ENCODE assay signal across 14 mouse cellular contexts in genomic region chr4:127324296-127324695, GRCm38 (mm10). TPM values are rescaled to one million over a fixed set of nuclear protein-coding genes. Genes with fewer than 3 reads are reported as not detected.
DNase-seq lines count a peak whose midpoint lies in the region; ATAC-seq and TF ChIP-seq lines count a peak whose summit lies in the region.
"Had no signal": no experiment of that assay in that cellular context is flagged by ENCODE, and none has a peak within 500 bp of the region (broad histone marks: within the 10 kb centered on the region; RNA-seq: fewer than 3 reads in every experiment).

No protein-coding gene starts in this region.

- DNase-seq in kidney, adult 8-10 months: peak; percentile 45 to 78
- DNase-seq in stomach, postnatal 0 days (ENCODE audit: low spot score): no peak
- no peak for DNase-seq in embryo, embryonic 10.5 days (ENCODE audit: low spot score)
- no peak for DNase-seq in retina, embryonic 14.5 days (ENCODE audit: low spot score)

- no peak overlapping the region for H3K27ac ChIP-seq in kidney, embryonic 15.5 days
- no peak overlapping the region for H3K27ac ChIP-seq in stomach, embryonic 16.5 days (ENCODE audit: low read length)
- H3K27ac ChIP-seq in stomach, postnatal 0 days (replicated peaks): no peak overlapping the region
- H3K27ac ChIP-seq in intestine, postnatal 0 days (ENCODE audit: low read depth, low read length): no peak overlapping the region
- H3K27ac ChIP-seq: hindbrain, embryonic 14.5 days; liver, embryonic 12.5 days; neural tube, embryonic 13.5 days had no signal

- no peaks in the 10 kb centered on the region for H3K36me3 ChIP-seq in kidney, embryonic 15.5 days
- no peaks in the 10 kb centered on the region for H3K36me3 ChIP-seq in stomach, embryonic 16.5 days (ENCODE audit: control insufficient read depth, insufficient read depth, low read length)
- H3K36me3 ChIP-seq in stomach, postnatal 0 days (ENCODE audit: control insufficient read depth, insufficient read depth, low read length): no peaks in the 10 kb centered on the region
- H3K36me3 ChIP-seq in intestine, postnatal 0 days (ENCODE audit: control insufficient read depth, insufficient read depth): no peaks in the 10 kb centered on the region
- H3K36me3 ChIP-seq: liver, embryonic 12.5 days; neural tube, embryonic 13.5 days had no signal

- peaks cover 52% of the 10 kb centered on the region for H3K27me3 ChIP-seq in kidney, embryonic 15.5 days
- peaks cover 8% of the 10 kb centered on the region for H3K27me3 ChIP-seq in stomach, embryonic 16.5 days (ENCODE audit: control insufficient read depth, insufficient read depth, low read length)
- H3K27me3 ChIP-seq in stomach, postnatal 0 days (ENCODE audit: control insufficient read depth, insufficient read depth, low read length): no peaks in the 10 kb centered on the region
- H3K27me3 ChIP-seq in intestine, postnatal 0 days (replicated peaks; ENCODE audit: control insufficient read depth, insufficient read depth, low read length): no peaks in the 10 kb centered on the region

- WGBS in kidney, embryonic 15.5 days: 70% methylated on average over 10 of the region's 10 CpGs
- 66% methylated on average over 10 of the region's 10 CpGs for WGBS in stomach, embryonic 16.5 days
- WGBS in stomach, postnatal 0 days: 66% methylated on average over 10 of the region's 10 CpGs
- 50% methylated on average over 10 of the region's 10 CpGs for WGBS in intestine, postnatal 0 days

- no peak overlapping the region for H3K4me2 ChIP-seq in kidney, embryonic 15.5 days
- no peak overlapping the region for H3K4me2 ChIP-seq in stomach, embryonic 16.5 days (ENCODE audit: low read depth, low read length)
- H3K4me2 ChIP-seq in stomach, postnatal 0 days (replicated peaks; ENCODE audit: low read depth): no peak overlapping the region
- H3K4me2 ChIP-seq in intestine, postnatal 0 days (replicated peaks; ENCODE audit: low read depth): no peak overlapping the region
- H3K4me2 ChIP-seq: heart, embryonic 11.5 days; hindbrain, embryonic 14.5 days; liver, embryonic 12.5 days; lung, embryonic 14.5 days; neural tube, embryonic 13.5 days had no signal

- TF ChIP-seq CTCF in stomach, postnatal 0 days (IDR thresholded peaks at IDR 0.05; ENCODE audit: low read depth): no peak
- no peak for TF ChIP-seq CTCF in intestine, postnatal 0 days (IDR thresholded peaks at IDR 0.05; ENCODE audit: low read depth)

- H3K9me3 ChIP-seq in kidney, embryonic 15.5 days (replicated peaks): no peaks in the 10 kb centered on the region
- H3K9me3 ChIP-seq in stomach, embryonic 16.5 days (replicated peaks; ENCODE audit: control insufficient read depth, low read length): no peaks in the 10 kb centered on the region
- H3K9me3 ChIP-seq in stomach, postnatal 0 days (ENCODE audit: control insufficient read depth, low read length): no peaks in the 10 kb centered on the region
- H3K9me3 ChIP-seq in intestine, postnatal 0 days (ENCODE audit: control insufficient read depth): no peaks in the 10 kb centered on the region
- H3K9me3 ChIP-seq: liver, embryonic 12.5 days; neural tube, embryonic 13.5 days had no signal

- TF ChIP-seq EP300 in stomach, postnatal 0 days (optimal IDR thresholded peaks at IDR 0.05): no peak

- peaks cover 7% of the 10 kb centered on the region for H3K4me1 ChIP-seq in kidney, embryonic 15.5 days
- peaks cover 2% of the 10 kb centered on the region; the same call in 1 of the 2 replicates for H3K4me1 ChIP-seq in stomach, embryonic 16.5 days (ENCODE audit: control insufficient read depth, insufficient read depth, low read length)
- no peaks in the 10 kb centered on the region for H3K4me1 ChIP-seq in stomach, postnatal 0 days (replicated peaks; ENCODE audit: control insufficient read depth, insufficient read depth)
- no peaks in the 10 kb centered on the region for H3K4me1 ChIP-seq in intestine, postnatal 0 days (replicated peaks; ENCODE audit: control insufficient read depth, insufficient read depth, low read length)
- H3K4me1 ChIP-seq: liver, embryonic 12.5 days; neural tube, embryonic 13.5 days had no signal

- no peak overlapping the region for H3K4me3 ChIP-seq in kidney, embryonic 15.5 days (replicated peaks)
- H3K4me3 ChIP-seq in stomach, embryonic 16.5 days (replicated peaks; ENCODE audit: low read length): no peak overlapping the region
- H3K4me3 ChIP-seq in stomach, postnatal 0 days (ENCODE audit: low read depth, low read length): no peak overlapping the region
- no peak overlapping the region for H3K4me3 ChIP-seq in intestine, postnatal 0 days (ENCODE audit: low read depth, low read length)
- H3K4me3 ChIP-seq: liver, embryonic 12.5 days; neural tube, embryonic 13.5 days had no signal

- no peak for ATAC-seq in kidney, embryonic 15.5 days (replicated peaks; ENCODE audit: low FRiP score)
- ATAC-seq in stomach, embryonic 16.5 days (ENCODE audit: insufficient read depth, low FRiP score): 0 out of 2 replicates have a peak, but pooled peaks have one; percentile 4
- ATAC-seq in stomach, postnatal 0 days (ENCODE audit: low FRiP score, low TSS enrichment): no peak
- ATAC-seq in intestine, postnatal 0 days: 0 out of 2 replicates have a peak, but pooled peaks have one; percentile 11
- ATAC-seq: CD4-positive, CD25-positive, alpha-beta regulatory T cell, adult 4 months had no signal

- no peak overlapping the region for H3K9ac ChIP-seq in kidney, embryonic 15.5 days
- H3K9ac ChIP-seq in stomach, embryonic 16.5 days (ENCODE audit: low read length): no peak overlapping the region
- no peak overlapping the region for H3K9ac ChIP-seq in stomach, postnatal 0 days (ENCODE audit: low read length)
- no peak overlapping the region for H3K9ac ChIP-seq in intestine, postnatal 0 days (ENCODE audit: low read depth, low read length)
- H3K9ac ChIP-seq: forebrain, postnatal 0 days; hindbrain, embryonic 14.5 days; liver, embryonic 12.5 days; lung, embryonic 14.5 days; neural tube, embryonic 13.5 days had no signal

RNA-seq across cellular contexts. Expression of gene Gjb3, which starts 6.3 kb away (rescaled TPM):
- 1.4 and 1.7 TPM in 2 replicates for polyA plus RNA-seq in kidney, embryonic 15.5 days (2015; fragmentation: Nextera tagmentation; extraction: Ambion mirVana)
- polyA plus RNA-seq in stomach, embryonic 16.5 days (2015; fragmentation: Nextera tagmentation; extraction: Ambion mirVana): 7.0 and 9.8 TPM in 2 replicates
- polyA plus RNA-seq in stomach, postnatal 0 days (2015; fragmentation: Nextera tagmentation; extraction: Ambion mirVana): 15.1 and 15.5 TPM in 2 replicates
- 0.68 and 1.3 TPM in 2 replicates for polyA plus RNA-seq in intestine, postnatal 0 days (2015; fragmentation: Nextera tagmentation; extraction: Ambion mirVana)
- polyA plus RNA-seq: hindbrain, embryonic 14.5 days; liver, embryonic 12.5 days; neural tube, embryonic 13.5 days had no signal

RNA-seq across cellular contexts. Expression of gene Gja4, which starts 10.5 kb away (rescaled TPM):
- polyA plus RNA-seq in kidney, embryonic 15.5 days (2015; fragmentation: Nextera tagmentation; extraction: Ambion mirVana): 24.9 and 30.5 TPM in 2 replicates
- 16.1 and 17.8 TPM in 2 replicates for polyA plus RNA-seq in stomach, embryonic 16.5 days (2015; fragmentation: Nextera tagmentation; extraction: Ambion mirVana)
- polyA plus RNA-seq in stomach, postnatal 0 days (2015; fragmentation: Nextera tagmentation; extraction: Ambion mirVana): 7.3 and 8.0 TPM in 2 replicates
- 11.4 and 13.8 TPM in 2 replicates for polyA plus RNA-seq in intestine, postnatal 0 days (2015; fragmentation: Nextera tagmentation; extraction: Ambion mirVana)
- polyA plus RNA-seq: CD4-positive, CD25-positive, alpha-beta regulatory T cell, adult 4 months had no signal

RNA-seq across cellular contexts. Expression of gene Gjb4, which starts 29.6 kb away (rescaled TPM):
- 0.85 and 1.1 TPM in 2 replicates for polyA plus RNA-seq in kidney, embryonic 15.5 days (2015; fragmentation: Nextera tagmentation; extraction: Ambion mirVana)
- polyA plus RNA-seq in stomach, embryonic 16.5 days (2015; fragmentation: Nextera tagmentation; extraction: Ambion mirVana): 1.3 and 2.4 TPM in 2 replicates
- polyA plus RNA-seq in stomach, postnatal 0 days (2015; fragmentation: Nextera tagmentation; extraction: Ambion mirVana): 1.7 and 2.0 TPM in 2 replicates
- polyA plus RNA-seq in intestine, postnatal 0 days (2015; fragmentation: Nextera tagmentation; extraction: Ambion mirVana): 0.13 and 0.26 TPM in 2 replicates
- polyA plus RNA-seq: CD4-positive, CD25-positive, alpha-beta regulatory T cell, adult 4 months; forebrain, postnatal 0 days; heart, embryonic 11.5 days; liver, embryonic 12.5 days; lung, embryonic 14.5 days; neural tube, embryonic 13.5 days had no signal

RNA-seq across cellular contexts. Expression of gene Gjb5, which starts 33.7 kb away (rescaled TPM):
- 2.2 and 2.4 TPM in 2 replicates for polyA plus RNA-seq in kidney, embryonic 15.5 days (2015; fragmentation: Nextera tagmentation; extraction: Ambion mirVana)
- polyA plus RNA-seq in stomach, embryonic 16.5 days (2015; fragmentation: Nextera tagmentation; extraction: Ambion mirVana): 0.81 and 0.90 TPM in 2 replicates
- 3.3 and 3.8 TPM in 2 replicates for polyA plus RNA-seq in stomach, postnatal 0 days (2015; fragmentation: Nextera tagmentation; extraction: Ambion mirVana)
- polyA plus RNA-seq in intestine, postnatal 0 days (2015; fragmentation: Nextera tagmentation; extraction: Ambion mirVana): 1.3 and 1.6 TPM in 2 replicates
- polyA plus RNA-seq: CD4-positive, CD25-positive, alpha-beta regulatory T cell, adult 4 months had no signal

Comparison
In these comparisons a context has a peak if more than half of its experiments do, and no peak if none do; other contexts are left out.
1. ATAC-seq: peak in stomach, embryonic 16.5 days (single experiment) and intestine, postnatal 0 days (single experiment); none in kidney, embryonic 15.5 days (single experiment) and stomach, postnatal 0 days (single experiment).
2. DNase-seq: peak in kidney, adult 8-10 months (2 of 2); none in stomach, postnatal 0 days (single experiment), embryo, embryonic 10.5 days (single experiment) and retina, embryonic 14.5 days (single experiment).